ENCODE assay signal across 10 mouse cellular contexts in the genomic region with DNA sequence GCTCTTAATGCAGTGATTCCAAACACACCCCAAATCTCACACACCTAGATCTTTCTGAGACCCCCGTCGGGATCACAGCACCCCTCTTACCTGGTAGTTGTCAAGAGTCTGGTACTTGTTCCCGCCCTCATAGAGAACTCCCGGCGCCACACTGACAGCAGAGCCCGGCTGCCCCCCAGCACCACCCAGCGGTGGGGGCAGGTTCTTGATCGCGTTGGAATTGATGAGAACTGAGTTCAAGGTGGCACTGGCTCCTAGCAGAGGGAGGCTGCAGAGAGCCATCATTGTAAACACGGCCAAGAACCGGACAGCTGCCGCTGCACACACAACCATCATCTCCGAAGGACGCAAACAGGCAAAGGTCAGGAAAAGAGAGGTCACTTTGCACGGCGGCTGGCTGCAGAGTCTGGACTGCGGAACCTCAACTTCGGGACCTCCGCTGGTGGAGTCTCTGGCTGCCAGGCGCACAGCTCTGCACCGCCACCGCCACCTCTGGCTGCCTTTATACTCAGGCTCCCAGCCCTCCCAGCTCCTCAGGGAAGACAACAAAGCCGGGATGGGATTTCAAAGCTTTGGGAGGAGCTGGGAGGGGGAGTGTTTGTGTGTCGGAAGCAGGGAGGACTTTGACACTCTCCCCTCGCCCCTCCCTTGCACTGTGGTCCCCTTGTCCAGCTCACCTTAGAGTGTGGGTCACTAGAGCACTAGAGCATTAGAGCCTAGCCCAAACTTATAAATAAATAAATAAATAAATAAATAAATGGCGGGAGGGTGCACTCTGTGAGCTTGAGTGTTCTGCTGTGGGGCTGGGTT. TPM values are rescaled to one million over a fixed set of nuclear protein-coding genes. Genes with fewer than 3 reads are reported as not detected.
DNase-seq lines count a peak whose midpoint lies in the region; ATAC-seq and TF ChIP-seq lines count a peak whose summit lies in the region.
"Had no signal": no experiment of that assay in that cellular context is flagged by ENCODE, and none has a peak within 500 bp of the region (broad histone marks: within the 10 kb centered on the region; RNA-seq: fewer than 3 reads in every experiment).

Gene Dkk1 (minus strand): TSS at position 622 of the 810 bp plus-strand sequence.

- H3K27ac ChIP-seq in heart, embryonic 14.5 days (replicated peaks in 1 of 2; ENCODE audit: control insufficient read depth in 1 of 2, insufficient read depth in 1 of 2, low read depth in 2 of 2, low read length in 2 of 2) = no peak within 1 kb of the TSS
- no peak within 1 kb of the TSS for H3K27ac ChIP-seq in hindbrain, embryonic 13.5 days
- H3K27ac ChIP-seq in limb, embryonic 14.5 days (replicated peaks; ENCODE audit: low read depth, low read length) = no peak within 1 kb of the TSS
- H3K27ac ChIP-seq in midbrain, postnatal 0 days (ENCODE audit: low read depth, low read length) = no peak within 1 kb of the TSS

- no peak for DNase-seq in heart, postnatal 25 days (ENCODE audit: low spot score)
- peak; percentile 88 for DNase-seq in embryo, embryonic 11 days
- DNase-seq in limb, embryonic 14.5 days (ENCODE audit: low spot score) = peak; percentile 30
- peak; percentile 49 for DNase-seq in midbrain, postnatal 0 days (ENCODE audit: low spot score)
- DNase-seq in urinary bladder, adult 18-20 months (ENCODE audit: low spot score in 2 of 2) = no peak
- no peak for DNase-seq in ovary, postnatal 14 days (ENCODE audit: low spot score)

- H3K4me1 ChIP-seq in heart, embryonic 14.5 days (ENCODE audit: control insufficient read depth in 2 of 2, insufficient read depth in 2 of 2, low read length in 2 of 2) = peaks cover 4 to 19% of the 10 kb centered on the region in 2 experiments; a peak in 3 of 4 replicates
- peaks cover 24% of the 10 kb centered on the region for H3K4me1 ChIP-seq in hindbrain, embryonic 13.5 days (replicated peaks)
- peaks cover 7% of the 10 kb centered on the region; the same call in 1 of the 2 replicates for H3K4me1 ChIP-seq in limb, embryonic 14.5 days (ENCODE audit: control insufficient read depth, insufficient read depth, low read length)
- no peaks in the 10 kb centered on the region for H3K4me1 ChIP-seq in midbrain, postnatal 0 days (ENCODE audit: insufficient read depth, low read length)

- intact Hi-C loops in heart, postnatal 25 days (cut with DNase I) = no loop called here

- TF ChIP-seq POLR2A in limb, embryonic 14.5 days (IDR thresholded peaks at IDR 0.05; ENCODE audit: borderline replicate concordance, extremely low read depth, insufficient read depth, insufficient read length) = peak; percentile 63; the same call in 1 of the 2 replicates

- H3K4me2 ChIP-seq in heart, embryonic 14.5 days (ENCODE audit: low read length) = peak within 1 kb of the TSS; percentile 79
- H3K4me2 ChIP-seq in hindbrain, embryonic 13.5 days = peak within 1 kb of the TSS; percentile 64
- peak within 1 kb of the TSS; percentile 52 for H3K4me2 ChIP-seq in limb, embryonic 14.5 days (replicated peaks; ENCODE audit: low read depth, low read length, severe bottlenecking)
- peak within 1 kb of the TSS; percentile 74 for H3K4me2 ChIP-seq in midbrain, postnatal 0 days (ENCODE audit: low read depth, low read length, poor library complexity, severe bottlenecking)

- 1% methylated on average over 24 of the region's 26 CpGs for WGBS in heart, embryonic 14.5 days
- under 1% methylated on average over 26 of the region's 26 CpGs for WGBS in hindbrain, embryonic 13.5 days
- WGBS in limb, embryonic 14.5 days = under 1% methylated on average over 22 of the region's 26 CpGs
- WGBS in midbrain, postnatal 0 days = under 1% methylated on average over 26 of the region's 26 CpGs

- no peaks in the 10 kb centered on the region for H3K36me3 ChIP-seq in heart, embryonic 14.5 days (ENCODE audit: control insufficient read depth, insufficient read depth, low read length)
- H3K36me3 ChIP-seq in hindbrain, embryonic 13.5 days = no peaks in the 10 kb centered on the region
- H3K36me3 ChIP-seq in limb, embryonic 14.5 days (ENCODE audit: control insufficient read depth, insufficient read depth, low read length) = no peaks in the 10 kb centered on the region
- no peaks in the 10 kb centered on the region for H3K36me3 ChIP-seq in midbrain, postnatal 0 days (ENCODE audit: insufficient read depth, low read length)
- H3K36me3 ChIP-seq: G1E had no signal

- H3K27me3 ChIP-seq in heart, embryonic 14.5 days (ENCODE audit: control insufficient read depth, insufficient read depth, low read length) = peaks cover 51% of the 10 kb centered on the region
- H3K27me3 ChIP-seq in hindbrain, embryonic 13.5 days = peaks cover 78% of the 10 kb centered on the region
- peaks cover 48% of the 10 kb centered on the region for H3K27me3 ChIP-seq in limb, embryonic 14.5 days (ENCODE audit: control insufficient read depth, insufficient read depth, low read length)
- H3K27me3 ChIP-seq in midbrain, postnatal 0 days (ENCODE audit: insufficient read depth, low read length) = peaks cover 21% of the 10 kb centered on the region

- TF ChIP-seq CTCF in midbrain, postnatal 0 days (IDR thresholded peaks at IDR 0.05) = peak; percentile 48

- no peak for ATAC-seq in heart, embryonic 14.5 days (ENCODE audit: insufficient number of reproducible peaks, insufficient read depth, low FRiP score, low read depth)
- peak; percentile 82 for ATAC-seq in hindbrain, embryonic 13.5 days (ENCODE audit: low FRiP score)
- peak; percentile 49; the same call in 1 of the 2 replicates for ATAC-seq in limb, embryonic 14.5 days (ENCODE audit: low FRiP score, low read depth)
- ATAC-seq in midbrain, postnatal 0 days (ENCODE audit: low FRiP score) = peak; percentile 62

- H3K4me3 ChIP-seq in heart, embryonic 14.5 days (ENCODE audit: control insufficient read depth in 1 of 2, insufficient read depth in 1 of 2, low read depth in 1 of 2, low read length in 2 of 2) = peak within 1 kb of the TSS; percentile 39 to 44
- H3K4me3 ChIP-seq in hindbrain, embryonic 13.5 days = peak within 1 kb of the TSS; percentile 32
- peak within 1 kb of the TSS; percentile 39 for H3K4me3 ChIP-seq in limb, embryonic 14.5 days (replicated peaks; ENCODE audit: low read length)
- H3K4me3 ChIP-seq in midbrain, postnatal 0 days (ENCODE audit: low read depth, low read length) = peak within 1 kb of the TSS; percentile 37

- H3K9me3 ChIP-seq in heart, embryonic 14.5 days (ENCODE audit: control insufficient read depth, low read length) = no peaks in the 10 kb centered on the region
- no peaks in the 10 kb centered on the region for H3K9me3 ChIP-seq in hindbrain, embryonic 13.5 days
- H3K9me3 ChIP-seq in limb, embryonic 14.5 days (ENCODE audit: control insufficient read depth, low read length) = no peaks in the 10 kb centered on the region
- no peaks in the 10 kb centered on the region for H3K9me3 ChIP-seq in midbrain, postnatal 0 days (ENCODE audit: low read length)
- H3K9me3 ChIP-seq: G1E had no signal

- peak within 1 kb of the TSS; percentile 30; the same call in 1 of the 2 replicates for H3K9ac ChIP-seq in heart, embryonic 14.5 days (ENCODE audit: low read length)
- peak within 1 kb of the TSS; percentile 43 for H3K9ac ChIP-seq in hindbrain, embryonic 13.5 days
- H3K9ac ChIP-seq in limb, embryonic 14.5 days (ENCODE audit: low read depth, low read length, severe bottlenecking) = peak within 1 kb of the TSS; percentile 43; the same call in 1 of the 2 replicates
- H3K9ac ChIP-seq in midbrain, postnatal 0 days (replicated peaks; ENCODE audit: low read length, poor library complexity, severe bottlenecking) = 0 out of 2 replicates have a peak within 1 kb of the TSS, but pooled peaks have one; percentile 24

RNA-seq across cellular contexts. Expression of gene Dkk1, which starts in this region (rescaled TPM):
- polyA plus RNA-seq in heart, embryonic 14.5 days (2014; fragmentation: Nextera tagmentation; extraction: Ambion mirVana) = 0.08 and 0.28 TPM in 2 replicates
- total RNA-seq in heart, postnatal 25 days (2021) = not detected
- 0.91 and 1.1 TPM in 2 replicates for polyA plus RNA-seq in hindbrain, embryonic 13.5 days (2015; fragmentation: Nextera tagmentation; extraction: Ambion mirVana)
- 13.0 and 15.7 TPM in 2 replicates for polyA plus RNA-seq in limb, embryonic 14.5 days (2012; rRNA removed)
- polyA plus RNA-seq in limb, embryonic 14.5 days (2014; fragmentation: Nextera tagmentation; extraction: Ambion mirVana) = 14.7 and 17.4 TPM in 2 replicates
- 0.33 and 1.3 TPM in 2 replicates for total RNA-seq in midbrain, postnatal 0 days (2014; rRNA removed)
- polyA plus RNA-seq in midbrain, postnatal 0 days (2015; fragmentation: Nextera tagmentation; extraction: Ambion mirVana) = 0.49 and 0.59 TPM in 2 replicates
- total RNA-seq: heart, postnatal 14 days had no signal
- polyA plus RNA-seq: G1E had no signal

Comparison
In these comparisons a context has a peak if more than half of its experiments do, and no peak if none do; other contexts are left out.
1. DNase-seq: peak in embryo, embryonic 11 days (single experiment), limb, embryonic 14.5 days (single experiment) and midbrain, postnatal 0 days (single experiment); none in heart, postnatal 25 days (single experiment), urinary bladder, adult 18-20 months (0 of 2) and ovary, postnatal 14 days (single experiment).
2. Peak in every context shown above with its lines, with median percentiles within 50 percentile points of each other: H3K4me2 ChIP-seq, H3K4me3 ChIP-seq and H3K9ac ChIP-seq.